Mouse (Mus musculus) urinary bladder, adult 18-20 months (tissue): ENCODE results near the gene Daam2.
"Not testable (repeated sequence)": the region's sequence is repeated elsewhere in the genome, so short reads cannot be mapped to it uniquely, and the experiment has no call there.

ENCODE experiments used
- DNase-seq, 2 experiments: peaks; one replicate each; pipeline ENCODE4 v3.0.0; 2022; ENCODE audit warnings: low spot score in 2 of 2, mixed read lengths in 2 of 2

Gene Daam2

GRCm38 (mm10) chr17:49481876-49482275 lies 82.3 kb downstream of the Daam2 start:
- DNase-seq, result no peak

GRCm38 (mm10) chr17:49477370-49477769 lies 86.8 kb downstream of the Daam2 start:
- DNase-seq, result no peak

GRCm38 (mm10) chr17:49475174-49475573 lies 89.0 kb downstream of the Daam2 start:
- no peak for DNase-seq

- DNase-seq, result no peak
Measured at GRCm38 (mm10) chr17:49474051-49474450, 90.1 kb downstream of the Daam2 start.

GRCm38 (mm10) chr17:49472626-49473025 lies 91.5 kb downstream of the Daam2 start:
- DNase-seq, result no peak

GRCm38 (mm10) chr17:49468223-49468622 lies 95.9 kb downstream of the Daam2 start:
- DNase-seq, result peak; percentile 29 to 57

GRCm38 (mm10) chr17:49464884-49465283 lies 99.3 kb downstream of the Daam2 start:
- DNase-seq, result no peak

GRCm38 (mm10) chr17:49458386-49458785 lies 105.8 kb downstream of the Daam2 start:
- DNase-seq, result no peak

GRCm38 (mm10) chr17:49457833-49458232 lies 106.3 kb downstream of the Daam2 start:
- DNase-seq, result no peak

GRCm38 (mm10) chr17:49456334-49456733 lies 107.8 kb downstream of the Daam2 start:
- no peak for DNase-seq

GRCm38 (mm10) chr17:49450922-49451321 lies 113.2 kb downstream of the Daam2 start:
- DNase-seq, result no peak

- DNase-seq, result no peak
Measured at GRCm38 (mm10) chr17:49449230-49449608, 114.9 kb downstream of the Daam2 start.

GRCm38 (mm10) chr17:49448570-49449229 lies 115.4 kb downstream of the Daam2 start:
- no peak for DNase-seq

- DNase-seq, result not testable (repeated sequence)
Measured at GRCm38 (mm10) chr17:49442841-49443240, 121.3 kb downstream of the Daam2 start.

GRCm38 (mm10) chr17:49440331-49441130 lies 123.6 kb downstream of the Daam2 start:
- DNase-seq, result no peak

GRCm38 (mm10) chr17:49439706-49440105 lies 124.4 kb downstream of the Daam2 start:
- DNase-seq, result no peak

GRCm38 (mm10) chr17:49438822-49439574 lies 125.1 kb downstream of the Daam2 start:
- DNase-seq, result no peak

- DNase-seq, result not testable (repeated sequence)
Measured at GRCm38 (mm10) chr17:49437306-49437705, 126.8 kb downstream of the Daam2 start.

GRCm38 (mm10) chr17:49436631-49437030 lies 127.5 kb downstream of the Daam2 start:
- no peak for DNase-seq

- DNase-seq, result peak in 1 of 2 experiments; percentile 0
Measured at GRCm38 (mm10) chr17:49435081-49435480, 129.1 kb downstream of the Daam2 start.

- DNase-seq, result peak in 1 of 2 experiments; percentile 0
Measured at GRCm38 (mm10) chr17:49434236-49434635, 129.9 kb downstream of the Daam2 start.

GRCm38 (mm10) chr17:49433071-49433470 lies 131.1 kb downstream of the Daam2 start:
- DNase-seq, result peak in 1 of 2 experiments; percentile 2
